Mouse (Mus musculus) E14TG2a.4 (cell line): ENCODE data around the gene Gnb2.

Source experiments
- H3K27me3 ChIP-seq: 2 replicates; pipeline ENCODE4 v1.6.1; 2014; ENCODE audit warnings: low read length, control low read depth; ENCODE audit not compliant: insufficient read depth
- H3K36me3 ChIP-seq: 2 replicates; pipeline ENCODE4 v1.6.1; 2014; ENCODE audit warnings: low read length, control low read depth; ENCODE audit not compliant: insufficient read depth
- H3K4me1 ChIP-seq: replicated peaks from 2 replicates; pipeline ENCODE4 v1.6.1; 2014; ENCODE audit warnings: low read depth, low read length, control low read depth
- H3K4me3 ChIP-seq: replicated peaks from 2 replicates; pipeline ENCODE4 v1.5.1; 2014; ENCODE audit warnings: mild to moderate bottlenecking, low read length
- H3K9me3 ChIP-seq: 2 replicates; pipeline ENCODE4 v1.6.1; 2014; ENCODE audit warnings: low read length, control low read depth
- CTCF ChIP-seq: conservative IDR thresholded peaks from 2 replicates; pipeline ENCODE4 v1.5.1; 2014; ENCODE audit warnings: low read length
- NANOG ChIP-seq: IDR thresholded peaks from 2 replicates; pipeline ENCODE4 v1.6.1; 2014; ENCODE audit warnings: borderline replicate concordance, low read length, mixed read lengths
- POU5F1 ChIP-seq: IDR thresholded peaks from 2 replicates; pipeline ENCODE4 v1.6.1; 2014; ENCODE audit warnings: low read length, borderline replicate concordance

The Gnb2 gene

GRCm38 (mm10) chr5:137485851-137486155, 47.5 kb downstream of the Gnb2 start:
- Histone ChIP-seq H3K9me3 (no peaks in the 10 kb centered on the region), H3K27me3 (peaks cover 38% of the 10 kb centered on the region), H3K4me1 (peaks cover 25% of the 10 kb centered on the region), H3K4me3 (peak overlapping the region; percentile 69), H3K36me3 (no peaks in the 10 kb centered on the region)
- TF ChIP-seq POU5F1 = no peak
- no peak for TF ChIP-seq NANOG
- TF ChIP-seq CTCF = no peak

GRCm38 (mm10) chr5:137485071-137485850, 48.0 kb downstream of the Gnb2 start:
- no peaks in the 10 kb centered on the region for H3K9me3 ChIP-seq

GRCm38 (mm10) chr5:137481897-137482296, 51.4 kb downstream of the Gnb2 start:
- H3K9me3 ChIP-seq = no peaks in the 10 kb centered on the region
- no peak for TF ChIP-seq POU5F1
- TF ChIP-seq CTCF = no peak
- TF ChIP-seq NANOG = no peak
- peaks cover 38% of the 10 kb centered on the region for H3K27me3 ChIP-seq
- peaks cover 25% of the 10 kb centered on the region for H3K4me1 ChIP-seq
- no peaks in the 10 kb centered on the region for H3K36me3 ChIP-seq
- no peak overlapping the region for H3K4me3 ChIP-seq

More at GRCm38 (mm10) chr5:137485071-137485850, 48.0 kb downstream of the Gnb2 start:
- Histone ChIP-seq H3K36me3 (no peaks in the 10 kb centered on the region), H3K4me1 (peaks cover 25% of the 10 kb centered on the region), H3K4me3 (peak overlapping the region; percentile 69), H3K27me3 (peaks cover 38% of the 10 kb centered on the region)
- TF ChIP-seq NANOG = no peak
- no peak for TF ChIP-seq POU5F1
- TF ChIP-seq CTCF = no peak

- Histone ChIP-seq H3K4me3 (no peak overlapping the region), H3K27me3 (peaks cover 33% of the 10 kb centered on the region), H3K36me3 (no peaks in the 10 kb centered on the region), H3K4me1 (peaks cover 21% of the 10 kb centered on the region), H3K9me3 (no peaks in the 10 kb centered on the region)
- TF ChIP-seq POU5F1 (no peak), CTCF (peak; percentile 84), NANOG (no peak)
Measured at GRCm38 (mm10) chr5:137481138-137481537, 52.2 kb downstream of the Gnb2 start.
